Mouse (Mus musculus) fat pad, adult 2 months (tissue): ENCODE data around the gene 1700034J05Rik.

Experiments used
- DNase-seq: peaks from one replicate; pipeline ENCODE4 v3.0.0-alpha.2; 2011; ENCODE audit warnings: low read depth, low spot score; ENCODE audit errors: extremely low read depth

1700034J05Rik gene

DNA sequence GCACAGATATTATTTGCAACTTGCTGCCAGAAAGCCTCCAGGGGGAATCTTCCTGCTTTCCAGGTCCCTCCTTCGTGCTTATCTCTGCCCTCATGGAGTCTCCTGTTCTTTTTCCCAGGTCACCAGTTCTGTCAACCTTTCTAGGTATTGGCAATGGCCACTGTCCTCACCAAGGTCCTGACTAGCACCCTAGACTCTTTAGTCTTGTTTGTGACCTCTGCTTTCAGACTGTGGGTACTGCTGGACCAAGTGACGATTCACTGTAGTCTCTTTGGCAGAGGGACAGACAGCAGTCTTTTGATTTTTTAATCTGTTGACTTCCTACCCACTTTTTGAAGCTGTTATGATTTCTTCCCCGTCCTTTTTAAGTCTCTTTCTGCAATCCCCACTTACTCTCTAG, 26.1 kb downstream of the 1700034J05Rik start:
- DNase-seq, result no peak

DNA sequence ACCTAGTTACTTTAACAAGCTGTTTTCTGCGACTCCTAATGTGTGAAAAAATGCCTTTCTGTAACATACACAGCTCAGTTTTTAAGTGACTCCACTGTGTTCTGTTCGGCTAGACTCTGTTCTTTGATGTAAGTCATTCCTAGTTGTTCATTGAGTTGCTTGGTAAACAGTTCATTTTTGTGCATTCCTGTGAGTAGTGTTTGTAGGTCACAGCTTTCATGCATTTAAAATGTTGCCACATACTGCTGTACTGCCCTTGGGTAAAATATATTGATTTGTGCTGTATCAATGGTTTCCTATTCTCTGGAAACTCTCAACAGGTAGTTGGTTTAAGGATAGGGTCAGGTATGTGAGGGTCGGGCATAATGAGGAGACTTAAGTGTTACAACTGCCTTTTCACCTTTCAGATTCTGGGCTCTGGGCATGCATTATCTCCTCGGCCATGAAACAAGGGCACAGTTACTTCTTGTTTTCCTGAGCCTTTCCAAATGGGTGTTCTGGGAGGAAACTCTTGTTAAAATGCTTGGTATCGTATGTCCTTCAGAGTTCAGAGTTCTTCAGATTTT, 27.7 kb downstream of the 1700034J05Rik start:
- DNase-seq, result no peak

DNA sequence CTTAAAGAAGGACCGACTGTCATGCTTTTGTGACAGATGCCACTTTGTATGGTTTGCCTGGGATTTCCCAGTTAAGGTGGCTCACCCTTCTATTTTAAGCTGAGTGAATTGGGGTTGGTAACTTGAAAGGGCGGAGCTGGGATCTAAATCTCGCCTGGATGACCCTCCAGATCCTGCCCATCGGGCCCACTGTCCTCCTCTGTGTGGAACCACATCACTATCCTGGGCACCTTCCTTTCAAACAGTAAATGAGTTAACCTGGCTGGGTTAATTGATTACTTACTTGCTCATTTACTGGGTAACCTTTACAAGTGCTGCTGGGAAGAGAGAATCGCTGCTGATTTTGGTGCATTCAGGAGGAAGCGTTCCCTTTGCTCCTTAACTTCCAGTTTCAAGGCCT, 35.9 kb downstream of the 1700034J05Rik start:
- DNase-seq, result no peak

DNA sequence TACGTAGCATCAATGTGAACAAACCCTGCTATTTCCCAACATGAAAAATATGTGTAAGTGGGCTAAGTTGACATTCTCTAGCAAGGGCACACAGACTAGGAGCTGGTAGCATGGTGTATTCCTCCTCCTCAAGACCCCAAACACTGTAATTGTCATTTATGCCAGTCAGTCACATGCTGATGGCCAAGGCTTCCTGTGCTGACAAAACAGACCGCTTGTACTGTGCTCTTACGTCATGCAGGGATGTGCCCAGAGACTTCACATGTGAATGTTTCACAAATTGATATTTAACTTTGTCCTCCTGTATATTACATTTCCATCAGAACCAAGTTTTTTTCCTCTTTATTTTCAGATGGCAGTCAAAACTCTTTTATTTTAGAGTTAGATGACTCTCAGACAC, 36.8 kb downstream of the 1700034J05Rik start:
- no peak for DNase-seq

DNA sequence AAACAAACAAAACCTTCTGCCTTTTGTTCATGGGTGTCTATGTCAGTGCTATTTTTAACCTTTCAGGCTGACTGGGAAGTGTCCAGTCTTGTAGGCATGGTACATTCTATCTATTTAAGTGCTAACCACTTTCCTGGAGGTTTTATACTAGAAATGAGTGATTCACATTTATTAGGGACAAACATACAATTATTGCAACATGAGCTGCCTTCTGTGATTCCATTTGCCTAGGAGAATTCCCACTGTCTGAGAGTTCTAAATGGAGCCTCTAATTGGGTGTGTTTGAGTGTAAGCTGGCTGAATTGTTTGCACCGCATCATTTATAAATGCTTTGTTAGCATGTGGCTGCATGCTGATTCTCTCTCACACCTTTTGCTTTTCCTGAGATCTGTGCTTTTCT, 38.4 kb downstream of the 1700034J05Rik start:
- DNase-seq, result no peak

DNA sequence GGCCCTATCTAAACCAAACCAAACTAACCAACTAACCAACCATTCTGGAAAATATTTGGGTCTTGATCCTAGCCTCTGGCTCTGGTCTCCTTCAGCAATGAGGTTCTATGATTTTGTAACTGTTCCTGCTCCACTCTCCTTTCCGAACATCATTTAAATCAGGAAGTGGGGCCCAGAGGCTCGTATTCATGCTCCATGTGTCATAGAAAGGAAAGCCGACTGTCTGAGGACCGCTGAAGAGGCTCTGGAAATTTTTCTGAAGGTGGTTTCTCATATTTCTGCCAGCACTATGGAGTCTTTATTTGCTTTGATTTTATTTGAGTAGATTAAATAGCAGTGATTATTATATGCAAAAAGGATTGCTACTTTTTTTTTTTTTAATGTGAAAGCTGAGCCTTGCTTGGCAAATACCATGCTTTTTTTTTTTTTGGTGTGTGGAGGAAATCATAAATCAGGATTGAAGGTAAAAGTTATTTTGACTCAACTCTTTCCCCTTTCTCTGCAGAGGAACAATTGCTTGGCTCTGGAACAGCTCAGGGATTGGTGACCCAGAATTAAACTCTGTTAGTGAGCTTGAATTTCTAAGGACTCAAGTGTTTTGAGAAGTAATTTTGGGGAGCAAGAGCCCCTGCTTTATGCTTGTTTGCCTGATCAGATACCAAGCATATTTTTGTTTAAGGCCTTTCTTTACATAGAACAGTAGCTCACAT, 40.6 kb downstream of the 1700034J05Rik start:
- DNase-seq, result no peak

DNA sequence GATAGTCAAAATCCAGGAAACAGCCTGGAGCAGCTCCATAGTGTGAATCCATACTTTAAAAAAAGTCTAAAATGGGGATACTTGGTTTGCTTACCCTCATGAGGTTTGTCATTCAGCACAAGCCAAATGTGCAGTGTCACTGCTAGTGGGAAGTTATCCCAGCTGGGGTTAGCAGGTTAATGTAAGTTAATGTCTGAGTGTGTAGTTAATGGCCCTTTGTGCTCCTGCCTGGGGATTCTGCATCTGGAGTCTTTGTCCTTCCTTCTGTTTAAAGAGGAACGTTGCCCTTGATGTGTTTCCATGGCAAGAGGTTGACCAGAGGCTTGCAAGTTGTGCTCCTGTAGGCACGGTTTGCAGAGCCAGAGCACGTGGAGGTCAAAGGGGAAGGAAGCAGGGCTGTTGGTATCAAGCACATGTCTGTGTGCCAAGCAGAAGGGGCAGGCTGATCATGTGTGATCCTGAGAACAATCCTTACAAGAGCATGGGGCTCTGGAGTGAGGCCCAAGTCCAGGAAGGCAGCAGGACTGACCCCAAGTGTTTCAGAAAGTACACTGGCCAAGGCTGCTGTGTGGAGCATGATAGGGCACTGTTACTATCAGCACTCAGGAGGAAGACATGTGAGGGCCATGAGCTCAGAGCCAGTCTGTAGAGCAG, 41.3 kb downstream of the 1700034J05Rik start:
- DNase-seq, result no peak

DNA sequence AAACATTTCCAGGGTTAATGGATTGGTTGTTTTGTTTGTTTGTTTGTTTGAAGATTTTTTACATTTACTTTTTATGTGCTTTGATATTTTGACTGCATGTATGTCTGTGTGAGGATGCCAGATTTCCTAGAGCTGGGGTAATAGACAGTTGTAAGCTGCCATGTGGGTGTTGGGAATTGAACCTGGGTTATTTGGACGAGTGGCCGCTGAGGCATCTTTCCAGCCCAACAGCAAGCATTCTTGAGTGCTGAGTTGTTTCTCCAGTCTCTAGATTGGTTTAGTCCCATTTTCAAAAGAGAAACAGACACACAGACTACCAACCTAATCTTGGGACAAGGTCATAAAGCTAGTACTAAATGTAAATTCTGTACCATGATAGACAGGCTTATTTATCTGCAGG, 43.4 kb downstream of the 1700034J05Rik start:
- no peak for DNase-seq

DNA sequence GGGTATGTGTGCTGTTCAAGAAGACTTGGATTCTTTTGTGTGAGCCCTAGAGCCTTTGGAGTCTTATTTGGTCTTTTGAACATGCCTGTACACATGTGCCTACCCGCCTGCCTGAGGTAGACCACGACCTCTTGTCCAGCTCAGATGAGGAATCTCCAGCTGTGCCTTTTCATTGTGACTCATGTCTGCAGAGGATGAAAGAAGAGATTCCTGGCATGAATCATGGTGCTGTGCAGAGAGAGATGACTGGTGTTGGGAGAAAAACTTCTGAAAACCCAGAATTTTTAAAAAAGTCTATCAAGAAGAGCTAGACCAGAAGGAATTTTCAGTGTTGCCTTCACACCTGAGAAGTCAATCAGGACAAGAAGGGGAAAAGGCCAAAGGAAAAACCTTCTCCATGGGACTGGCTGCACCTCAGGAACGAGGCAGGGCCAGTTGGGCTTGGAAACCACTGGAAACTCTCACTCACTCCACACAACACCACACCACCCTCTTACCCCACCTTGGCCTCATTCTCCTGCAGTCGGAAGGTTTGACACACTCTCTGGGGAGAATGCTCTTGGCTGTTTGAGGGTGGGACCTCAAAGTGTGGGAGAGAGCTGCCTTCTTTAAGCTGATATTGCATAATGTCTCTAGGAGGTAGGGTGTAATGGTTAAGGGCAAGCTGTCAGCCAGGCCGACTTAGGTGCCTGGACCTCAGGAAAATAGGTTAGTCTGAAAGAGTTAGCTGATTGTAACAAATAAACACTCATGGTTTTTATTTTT, 44.3 kb downstream of the 1700034J05Rik start:
- no peak for DNase-seq

DNA sequence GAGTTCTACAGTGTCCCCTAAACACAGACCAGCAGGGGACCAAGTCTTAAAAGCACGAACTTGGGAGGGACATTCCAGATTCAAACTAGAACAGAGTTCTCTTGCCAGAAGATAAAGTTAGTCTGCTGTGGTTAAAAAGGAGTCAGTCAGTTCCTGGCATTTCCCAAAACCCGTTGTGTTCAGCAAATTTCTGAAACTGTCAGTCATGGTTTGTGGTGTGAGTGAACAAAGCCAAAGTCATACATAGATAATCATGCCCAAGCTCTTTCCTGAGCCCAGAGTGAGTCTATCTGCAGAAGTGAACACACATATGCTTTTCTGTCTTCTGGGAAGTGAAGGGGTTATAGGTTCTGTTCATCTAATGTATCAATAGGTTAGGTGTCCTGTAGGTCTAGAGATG, 45.4 kb downstream of the 1700034J05Rik start:
- DNase-seq, result no peak

DNA sequence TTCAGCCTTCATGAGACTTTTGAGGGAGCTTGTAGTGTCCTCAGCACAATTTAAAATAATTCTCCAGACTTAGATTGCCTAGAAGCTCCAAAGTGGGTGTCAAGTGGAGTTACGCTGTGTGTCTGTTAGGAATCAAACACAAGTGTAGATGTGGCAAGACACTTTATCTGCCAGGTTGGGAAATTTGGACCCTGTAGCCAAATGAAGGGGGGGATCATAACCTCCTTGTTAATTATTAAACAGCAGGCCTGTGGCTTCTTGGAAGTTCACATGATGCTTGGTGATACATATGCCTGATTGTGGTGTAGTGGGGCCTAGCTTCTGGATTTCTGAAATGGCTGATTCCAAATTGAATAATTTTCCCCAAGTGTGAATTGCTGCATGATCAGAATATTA, 46.4 kb downstream of the 1700034J05Rik start:
- DNase-seq, result no peak

DNA sequence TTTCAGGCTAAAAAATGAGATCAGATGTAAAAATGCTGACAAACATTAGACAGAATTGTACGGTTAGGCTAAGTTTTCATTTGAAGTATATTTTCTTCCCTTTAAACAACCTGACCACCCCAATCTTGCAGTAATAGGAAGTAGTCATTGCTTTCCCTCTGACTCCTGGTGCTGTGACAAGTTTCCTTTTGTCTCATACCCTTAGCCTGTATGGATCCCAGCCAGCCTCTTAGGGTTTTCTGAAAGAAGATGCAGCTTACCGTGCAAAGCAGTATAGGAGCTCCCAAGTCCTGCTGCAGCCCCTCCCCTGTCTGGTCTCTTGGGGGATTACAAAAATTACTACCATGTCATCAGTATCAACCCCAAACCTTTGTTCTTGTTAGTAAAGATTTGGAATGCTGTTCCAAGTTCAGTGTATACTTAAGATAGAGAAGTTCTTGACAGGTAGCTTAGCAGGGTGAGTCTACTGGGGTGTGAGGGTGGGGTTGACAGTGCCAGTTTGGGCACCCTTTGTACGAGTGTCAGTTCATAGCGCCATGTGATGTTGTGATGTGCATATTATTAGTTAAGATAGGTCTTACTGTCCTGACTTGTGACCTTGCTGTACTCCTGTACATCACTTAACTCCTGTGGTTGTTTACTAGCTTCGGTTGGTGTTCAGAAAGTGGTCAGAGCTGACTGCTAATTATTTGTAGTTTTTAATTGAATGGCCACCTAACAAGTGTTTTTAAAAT, 47.0 kb downstream of the 1700034J05Rik start:
- no peak for DNase-seq

DNA sequence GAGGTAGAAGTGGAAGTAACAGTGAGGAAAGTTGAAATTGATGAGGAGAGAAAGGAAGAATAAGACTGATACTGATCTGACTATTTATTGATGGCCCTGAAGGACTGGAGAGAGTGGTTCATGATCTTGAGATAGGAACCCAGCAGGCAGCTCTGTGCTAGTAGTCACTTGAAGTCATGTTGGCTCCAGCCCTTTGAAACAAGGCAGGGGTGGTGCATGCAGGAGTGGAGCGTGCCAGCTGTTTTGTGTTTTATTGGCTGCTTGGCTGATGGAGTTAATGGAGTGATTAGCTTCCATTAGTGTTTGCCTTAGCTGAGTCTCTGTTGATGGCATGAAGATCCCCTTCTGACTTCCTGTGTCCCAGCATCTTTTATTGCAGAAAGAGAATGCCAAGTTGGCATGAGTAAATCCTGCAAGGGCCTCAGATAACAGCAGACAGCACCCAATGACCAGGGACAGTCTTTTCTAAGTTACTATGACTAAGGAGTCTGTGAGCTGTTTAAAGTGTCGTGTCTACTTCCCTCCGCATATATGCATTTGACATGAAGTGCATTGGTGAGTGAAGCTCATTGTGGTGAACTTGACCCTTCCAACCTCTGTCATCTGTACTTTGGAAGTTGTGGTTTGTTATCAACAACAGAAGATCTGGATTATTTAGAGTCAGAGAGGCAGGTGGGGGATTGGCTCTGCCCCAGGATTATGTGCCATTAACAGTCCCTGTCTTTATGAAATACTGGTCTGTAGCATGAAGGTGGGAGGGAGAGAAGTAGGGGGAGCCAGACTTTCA, 48.0 kb downstream of the 1700034J05Rik start:
- no peak for DNase-seq

DNA sequence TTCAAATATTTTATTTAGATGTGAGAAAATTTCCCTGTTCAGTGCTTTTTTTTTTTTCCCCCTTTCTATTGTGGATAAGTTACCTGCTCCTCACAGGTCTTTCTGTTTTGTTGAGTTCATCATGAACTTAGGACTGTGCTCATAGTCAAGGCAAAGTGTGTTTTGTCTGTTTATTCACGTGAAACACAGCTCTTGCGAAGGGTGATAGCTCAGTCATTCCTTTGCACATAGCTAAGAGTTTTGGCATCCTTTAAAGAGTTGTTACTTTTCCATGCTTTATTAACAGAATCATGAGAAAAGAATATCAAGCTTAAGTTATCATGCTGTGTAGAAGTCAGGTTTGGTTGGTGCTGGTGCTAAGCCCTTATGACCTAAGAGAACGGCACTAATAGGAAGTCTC, 49.5 kb downstream of the 1700034J05Rik start:
- DNase-seq, result no peak

DNA sequence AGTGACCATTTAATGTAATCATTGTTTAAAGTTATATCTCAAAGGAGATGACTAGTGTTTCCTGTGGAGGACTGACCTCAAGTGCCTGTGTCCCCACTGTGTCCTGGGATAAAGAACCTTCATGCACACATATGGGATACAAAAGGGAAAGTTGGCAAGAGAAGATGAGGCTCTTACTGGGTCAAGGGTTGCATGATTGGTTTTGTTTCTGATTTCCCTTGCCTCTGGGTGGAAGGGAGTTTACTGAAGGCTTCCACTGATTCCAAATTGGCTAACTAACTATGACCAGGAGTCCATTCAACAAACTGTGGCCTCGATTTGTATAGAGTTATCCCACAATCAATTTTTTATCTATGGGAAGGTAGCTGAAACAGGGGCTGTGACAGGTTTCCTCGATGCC, 50.6 kb downstream of the 1700034J05Rik start:
- no peak for DNase-seq

DNA sequence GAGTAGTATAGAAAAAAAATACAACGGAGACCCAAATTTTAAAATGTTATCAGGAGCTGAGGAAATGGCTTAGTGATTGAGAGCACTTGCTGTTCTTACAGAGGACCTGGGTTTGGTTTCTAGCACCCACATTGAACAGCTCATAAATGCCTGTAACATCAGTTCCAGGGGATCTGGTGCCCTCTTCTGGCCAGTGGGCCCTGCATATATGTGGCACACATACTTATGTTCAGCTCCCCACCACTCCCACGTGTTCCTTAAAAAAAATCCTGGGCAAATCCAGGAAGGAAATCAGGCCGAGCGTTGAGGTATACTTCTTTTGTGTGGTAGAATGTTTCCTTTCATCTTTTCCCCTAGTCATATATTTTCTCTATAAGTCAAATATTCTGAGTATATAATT, 52.3 kb downstream of the 1700034J05Rik start:
- no peak for DNase-seq
